Mouse (Mus musculus): ENCODE results near the gene Gm3015. TPM values are rescaled to one million over a fixed set of nuclear protein-coding genes. Genes with fewer than 3 reads are reported as not detected.

The Gm3015 gene
- not detected for polyA plus RNA-seq (2014; fragmentation: Illumina TruSeq; extraction: RNeasy Lipid Tissue Mini Kit (QIAGEN cat#74804); ENCODE audit: low read depth, low replicate concordance)

DNA sequence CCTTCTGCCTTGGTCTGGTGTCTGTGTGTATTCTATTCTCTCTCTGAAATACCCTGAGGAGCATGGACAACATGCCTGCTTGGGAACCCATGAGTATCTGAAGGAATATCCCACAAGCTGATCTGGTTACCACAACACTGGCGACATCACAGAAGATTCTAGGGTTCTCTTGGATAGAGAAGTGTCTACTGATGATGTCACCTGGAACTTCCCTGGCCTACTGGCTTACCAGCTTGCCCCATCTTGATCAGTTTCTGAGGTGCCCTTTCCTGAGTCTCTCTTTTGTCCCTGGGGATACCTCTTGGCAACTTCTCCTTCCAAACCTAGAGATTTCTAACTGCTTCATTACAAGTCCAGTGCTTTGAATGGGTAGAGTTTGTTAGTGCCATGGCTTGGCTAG is at the start of gene Gm3015:
Gm3015 (minus strand) TSS at position 101 of the 400 bp plus-strand sequence.

DNA sequence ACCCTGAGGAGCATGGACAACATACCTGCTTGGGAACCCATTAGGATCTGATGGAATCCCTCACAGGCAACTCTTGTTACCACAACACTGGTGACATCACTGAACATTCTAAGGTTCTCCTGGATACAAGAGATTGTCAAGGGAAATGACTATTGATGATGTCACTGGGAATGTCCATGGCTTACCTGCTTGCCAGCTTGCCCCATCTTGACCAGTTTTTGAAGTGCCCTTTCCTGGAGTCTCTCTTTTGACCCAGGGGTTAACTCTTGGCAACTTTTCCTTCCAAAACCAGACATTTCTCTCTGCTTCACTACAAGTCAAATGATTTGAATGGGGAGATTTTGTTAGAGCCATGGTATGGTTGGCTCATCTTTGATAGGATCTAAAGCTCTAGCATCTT is 29.3 kb upstream of the Gm3015 start, which contains the start of gene Gm10377:
Gm10377 (minus strand) TSS at position 101 of the 400 bp plus-strand sequence.

Other genes starting within 250 kb of the Gm3015 start
- not detected for gene Gm8024, start 244.5 kb downstream of the Gm3015 start, polyA plus RNA-seq (2014; fragmentation: Illumina TruSeq; extraction: RNeasy Lipid Tissue Mini Kit (QIAGEN cat#74804); ENCODE audit: low read depth, low replicate concordance)
- gene Gm17124, start 168.9 kb downstream of the Gm3015 start, polyA plus RNA-seq (2014; fragmentation: Illumina TruSeq; extraction: RNeasy Lipid Tissue Mini Kit (QIAGEN cat#74804); ENCODE audit: low read depth, low replicate concordance) = not detected
- gene Gm3633, start 126.9 kb downstream of the Gm3015 start, polyA plus RNA-seq (2014; fragmentation: Illumina TruSeq; extraction: RNeasy Lipid Tissue Mini Kit (QIAGEN cat#74804); ENCODE audit: low read depth, low replicate concordance) = not detected
- not detected for gene Gm10378, start 112.9 kb downstream of the Gm3015 start, polyA plus RNA-seq (2014; fragmentation: Illumina TruSeq; extraction: RNeasy Lipid Tissue Mini Kit (QIAGEN cat#74804); ENCODE audit: low read depth, low replicate concordance)
- gene Gm10377, start 29.2 kb upstream of the Gm3015 start, polyA plus RNA-seq (2014; fragmentation: Illumina TruSeq; extraction: RNeasy Lipid Tissue Mini Kit (QIAGEN cat#74804); ENCODE audit: low read depth, low replicate concordance) = not detected
- gene Gm21977, start 84.7 kb upstream of the Gm3015 start, polyA plus RNA-seq (2014; fragmentation: Illumina TruSeq; extraction: RNeasy Lipid Tissue Mini Kit (QIAGEN cat#74804); ENCODE audit: low read depth, low replicate concordance) = not detected
- gene Gm8082, start 224.8 kb upstream of the Gm3015 start, polyA plus RNA-seq (2014; fragmentation: Illumina TruSeq; extraction: RNeasy Lipid Tissue Mini Kit (QIAGEN cat#74804); ENCODE audit: low read depth, low replicate concordance) = not detected
- gene Gm10376, start 246.8 kb upstream of the Gm3015 start, polyA plus RNA-seq (2014; fragmentation: Illumina TruSeq; extraction: RNeasy Lipid Tissue Mini Kit (QIAGEN cat#74804); ENCODE audit: low read depth, low replicate concordance) = not detected